8 mouse cellular contexts compared by ENCODE assay signal in genomic region chr2:132253603-132254002, GRCm38 (mm10). TPM values are rescaled to one million over a fixed set of nuclear protein-coding genes. Genes with fewer than 3 reads are reported as not detected.
DNase-seq lines count a peak whose midpoint lies in the region; ATAC-seq and TF ChIP-seq lines count a peak whose summit lies in the region.

No protein-coding gene starts in this region.

- H3K4me1 ChIP-seq in thymus, adult 2 months (replicated peaks; ENCODE audit: control insufficient read depth, insufficient read depth, low read length): no peaks in the 10 kb centered on the region
- peaks cover 3 to 4% of the 10 kb centered on the region in 2 experiments for H3K4me1 ChIP-seq in liver, embryonic 14.5 days (replicated peaks; ENCODE audit: control insufficient read depth in 2 of 2, insufficient read depth in 2 of 2, low read length in 1 of 2)

- no peak for ATAC-seq in liver, embryonic 14.5 days (ENCODE audit: insufficient read depth)

- no peak for DNase-seq in gastrocnemius, adult 2 months
- no peak for DNase-seq in gastrocnemius, adult 18-20 months (ENCODE audit: low spot score)
- no peak for DNase-seq in thymus, adult 2 months
- no peak for DNase-seq in thymus, postnatal 4 days
- DNase-seq in liver, embryonic 14.5 days (ENCODE audit: low read depth in 3 of 3, low spot score in 3 of 3): no peak
- DNase-seq in urinary bladder, postnatal 14 days (ENCODE audit: low spot score): no peak
- DNase-seq in adrenal gland, postnatal 36 days: no peak
- DNase-seq in gastrocnemius, postnatal 4 days (ENCODE audit: low spot score in 2 of 2): no peak

- H3K4me3 ChIP-seq in gastrocnemius, adult 2 months: peak overlapping the region; percentile 84
- no peak overlapping the region for H3K4me3 ChIP-seq in thymus, adult 2 months (ENCODE audit: control insufficient read depth, insufficient read depth, low read length)
- H3K4me3 ChIP-seq in liver, embryonic 14.5 days (ENCODE audit: insufficient read depth in 1 of 2, low read depth in 2 of 2, low read length in 2 of 2): peak overlapping the region; percentile 61 to 87

- peak overlapping the region; percentile 76 for H3K4me2 ChIP-seq in liver, embryonic 14.5 days (ENCODE audit: low read depth)

- peak overlapping the region; percentile 83 for H3K9ac ChIP-seq in liver, embryonic 14.5 days (replicated peaks)

- H3K27ac ChIP-seq in gastrocnemius, adult 2 months: peak overlapping the region; percentile 97
- H3K27ac ChIP-seq in thymus, adult 2 months (ENCODE audit: control insufficient read depth, insufficient read depth, low read length): 0 out of 2 replicates have a peak overlapping the region, but pooled peaks have one; percentile 61
- H3K27ac ChIP-seq in liver, embryonic 14.5 days: peak overlapping the region; percentile 87

- no peak for TF ChIP-seq CTCF in gastrocnemius, adult 2 months (IDR thresholded peaks at IDR 0.05)
- no peak for TF ChIP-seq CTCF in thymus, adult 2 months (IDR thresholded peaks at IDR 0.05; ENCODE audit: borderline replicate concordance, control insufficient read depth, extremely low read depth, insufficient read depth, low read length, poor library complexity)
- no peak for TF ChIP-seq CTCF in liver, embryonic 14.5 days (IDR thresholded peaks at IDR 0.05; ENCODE audit: low read depth)

- under 1% methylated on average over 7 of the region's 7 CpGs for WGBS in thymus, adult 2 months
- under 1% methylated on average over 7 of the region's 7 CpGs for WGBS in liver, embryonic 14.5 days (ENCODE audit: insufficient replicate concordance)

- TF ChIP-seq EP300 in liver, embryonic 14.5 days (IDR thresholded peaks at IDR 0.05; ENCODE audit: low read depth): no peak

- intact Hi-C loops in gastrocnemius, adult 2 months (cut with DNase I): no loop called here

- H3K27me3 ChIP-seq in thymus, adult 2 months (ENCODE audit: control insufficient read depth, insufficient read depth, low read length): no peaks in the 10 kb centered on the region
- no peaks in the 10 kb centered on the region for H3K27me3 ChIP-seq in liver, embryonic 14.5 days (ENCODE audit: control insufficient read depth, insufficient read depth, low read length)

- TF ChIP-seq POLR2A in thymus, adult 2 months (IDR thresholded peaks at IDR 0.05; ENCODE audit: control insufficient read depth, extremely low read depth, insufficient read depth, low read length, poor library complexity): no peak

- H3K9me3 ChIP-seq in liver, embryonic 14.5 days (ENCODE audit: control insufficient read depth, low read length): no peaks in the 10 kb centered on the region

- H3K36me3 ChIP-seq in thymus, adult 2 months (ENCODE audit: control insufficient read depth, insufficient read depth, low read length): peaks cover 19% of the 10 kb centered on the region
- H3K36me3 ChIP-seq in liver, embryonic 14.5 days (replicated peaks; ENCODE audit: control insufficient read depth, insufficient read depth, low read depth): peaks cover 26% of the 10 kb centered on the region

RNA-seq across cellular contexts. Expression of gene Pcna, which starts 0.5 kb away (rescaled TPM):
- total RNA-seq in gastrocnemius, adult 2 months (2021): 10 to 100 TPM; 19.0 to 22.9 TPM
- 10 to 100 TPM; 18.1 to 19.8 TPM for total RNA-seq in gastrocnemius, adult 18-20 months (2021)
- 382 and 470 TPM in 2 replicates for polyA plus RNA-seq in thymus, adult 2 months (2012; rRNA removed)
- 355 and 391 TPM in 2 replicates for polyA plus RNA-seq in liver, embryonic 14.5 days (2012; rRNA removed)
- polyA plus RNA-seq in liver, embryonic 14.5 days (2014; fragmentation: Nextera tagmentation; extraction: Ambion mirVana): 356 and 377 TPM in 2 replicates
- 100 to 1,000 TPM in 1 of 2 experiments, 10 to 100 TPM in 1; 96.5 to 111 TPM for total RNA-seq in adrenal gland, postnatal 36 days (2021)
- total RNA-seq in gastrocnemius, postnatal 4 days (2021): 10 to 100 TPM; 91.8 to 92.0 TPM

RNA-seq across cellular contexts. Expression of gene Tmem230, which starts 6.0 kb away (rescaled TPM):
- total RNA-seq in gastrocnemius, adult 2 months (2021): 10 to 100 TPM; 23.2 to 28.1 TPM
- total RNA-seq in gastrocnemius, adult 18-20 months (2021): 10 to 100 TPM; 27.2 to 28.8 TPM
- 75.0 and 82.6 TPM in 2 replicates for polyA plus RNA-seq in thymus, adult 2 months (2012; rRNA removed)
- polyA plus RNA-seq in liver, embryonic 14.5 days (2012; rRNA removed): 9.0 and 11.8 TPM in 2 replicates
- polyA plus RNA-seq in liver, embryonic 14.5 days (2014; fragmentation: Nextera tagmentation; extraction: Ambion mirVana): 15.2 and 15.7 TPM in 2 replicates
- total RNA-seq in adrenal gland, postnatal 36 days (2021): 10 to 100 TPM; 42.7 to 48.1 TPM
- total RNA-seq in gastrocnemius, postnatal 4 days (2021): 10 to 100 TPM; 23.0 to 25.1 TPM

RNA-seq across cellular contexts. Expression of gene Cds2, which starts 9.3 kb away (rescaled TPM):
- total RNA-seq in gastrocnemius, adult 2 months (2021): 10 to 100 TPM; 13.0 to 17.7 TPM
- 10 to 100 TPM; 14.6 to 20.6 TPM for total RNA-seq in gastrocnemius, adult 18-20 months (2021)
- 74.7 and 77.9 TPM in 2 replicates for polyA plus RNA-seq in thymus, adult 2 months (2012; rRNA removed)
- 4.6 TPM in 2 replicates for polyA plus RNA-seq in liver, embryonic 14.5 days (2012; rRNA removed)
- polyA plus RNA-seq in liver, embryonic 14.5 days (2014; fragmentation: Nextera tagmentation; extraction: Ambion mirVana): 8.8 and 10.1 TPM in 2 replicates
- 10 to 100 TPM; 71.2 to 73.3 TPM for total RNA-seq in adrenal gland, postnatal 36 days (2021)
- total RNA-seq in gastrocnemius, postnatal 4 days (2021): 10 to 100 TPM; 29.9 to 39.3 TPM
